In genomic region chr5:35659503-35659902, GRCm38 (mm10) we compare ENCODE assay signal across 19 mouse cellular contexts.
"Had no signal": no experiment of that assay in that cellular context is flagged by ENCODE, and none has a peak within 500 bp of the region (broad histone marks: within the 10 kb centered on the region; RNA-seq: fewer than 3 reads in every experiment).

No protein-coding gene starts in this region.

- ATAC-seq: intestine, embryonic 16.5 days; liver, embryonic 12.5 days had no signal

- H3K27ac ChIP-seq: liver, embryonic 12.5 days; liver, embryonic 15.5 days; lung, embryonic 15.5 days; neural tube, embryonic 12.5 days; stomach, embryonic 15.5 days had no signal

- H3K4me2 ChIP-seq: liver, embryonic 12.5 days; liver, embryonic 15.5 days; lung, embryonic 15.5 days; midbrain, embryonic 11.5 days; neural tube, embryonic 12.5 days; stomach, embryonic 15.5 days had no signal

- H3K9ac ChIP-seq: liver, embryonic 12.5 days; liver, embryonic 15.5 days; lung, embryonic 15.5 days; neural tube, embryonic 12.5 days; stomach, embryonic 15.5 days had no signal

- H3K4me1 ChIP-seq: liver, embryonic 12.5 days; liver, embryonic 15.5 days; neural tube, embryonic 12.5 days; stomach, embryonic 15.5 days had no signal

- H3K27me3 ChIP-seq: liver, embryonic 12.5 days; liver, embryonic 15.5 days; lung, embryonic 15.5 days; neural tube, embryonic 12.5 days; stomach, embryonic 15.5 days had no signal

- H3K9me3 ChIP-seq: liver, embryonic 12.5 days; liver, embryonic 15.5 days; lung, embryonic 15.5 days; neural tube, embryonic 12.5 days; stomach, embryonic 15.5 days had no signal

- H3K4me3 ChIP-seq: liver, embryonic 12.5 days; liver, embryonic 15.5 days; lung, embryonic 15.5 days; neural tube, embryonic 12.5 days; stomach, embryonic 15.5 days had no signal

- H3K36me3 ChIP-seq: liver, embryonic 12.5 days; liver, embryonic 15.5 days; lung, embryonic 15.5 days; neural tube, embryonic 12.5 days had no signal

- DNase-seq: kidney, adult 18-20 months; kidney, adult 9 months; kidney, postnatal 14 days; kidney, postnatal 4 days; left cerebral cortex, postnatal 4 days; liver; lung, adult 18-20 months; midbrain, embryonic 14.5 days; retina, postnatal 1 day; right cerebral cortex, postnatal 25 days; spleen, adult 18-20 months; thymus, postnatal 25 days had no signal
